Mouse (Mus musculus) thymus, adult 2 months (tissue): ENCODE data around the gene Wdr73. TPM values are rescaled to one million over a fixed set of nuclear protein-coding genes. Genes with fewer than 3 reads are reported as not detected.

Experiments used
- DNase-seq: peaks from one replicate; pipeline ENCODE4 v3.0.0; 2021
- H3K27ac ChIP-seq: fragments of 200-500 bp; 2 replicates; pipeline ENCODE4 v1.5.1; 2012; ENCODE audit warnings: low read length, control low read depth; ENCODE audit not compliant: control insufficient read depth, insufficient read depth
- H3K27me3 ChIP-seq: fragments of 200-500 bp; 2 replicates; pipeline ENCODE4 v1.6.1; 2012; ENCODE audit warnings: mild to moderate bottlenecking, low read length, moderate library complexity, mixed read lengths; ENCODE audit not compliant: control insufficient read depth, insufficient read depth
- H3K36me3 ChIP-seq: fragments of 200-500 bp; 2 replicates; pipeline ENCODE4 v1.6.1; 2012; ENCODE audit warnings: mild to moderate bottlenecking, low read length, moderate library complexity; ENCODE audit not compliant: control insufficient read depth, insufficient read depth
- H3K4me1 ChIP-seq: fragments of 200-500 bp; replicated peaks from 2 replicates; pipeline ENCODE4 v1.6.1; 2012; ENCODE audit warnings: low read length; ENCODE audit not compliant: control insufficient read depth, insufficient read depth
- H3K4me3 ChIP-seq: fragments of 200-500 bp; 2 replicates; pipeline ENCODE4 v1.5.1; 2012; ENCODE audit warnings: mild to moderate bottlenecking, low read length, control low read depth, moderate library complexity; ENCODE audit not compliant: control insufficient read depth, insufficient read depth
- CTCF ChIP-seq: fragments of 200-500 bp; IDR thresholded peaks from 2 replicates; pipeline ENCODE4 v1.5.1; 2012; ENCODE audit warnings: mild to moderate bottlenecking, control low read depth, low read length, moderate library complexity, borderline replicate concordance; ENCODE audit not compliant: control insufficient read depth, poor library complexity, insufficient read depth; ENCODE audit errors: extremely low read depth
- POLR2A ChIP-seq: fragments of 200-500 bp; IDR thresholded peaks from 2 replicates; pipeline ENCODE4 v1.6.1; 2012; ENCODE audit warnings: mild to moderate bottlenecking, low read length, control low read depth, moderate library complexity; ENCODE audit not compliant: control insufficient read depth, poor library complexity, insufficient read depth; ENCODE audit errors: extremely low read depth
- WGBS: fragments of 180-500 bp; shearing (Covaris S2); methylation state at CpG from one replicate; pipeline ENCODE4 v1.1.7; 2018; 5-methylcytosine and 5-hydroxymethylcytosine counted together
- polyA plus RNA-seq: library from polyadenylated mRNA; depleted of rRNA; stranded (reverse); fragments of >200 nt; gene quantifications from 2 replicates; pipeline ENCODE4 v1.2.3, GENCODE M21; 2012

The Wdr73 gene
- polyA plus RNA-seq, 1 experiment = 31.3 TPM

- DNase-seq = no peak
- WGBS = 94% methylated on average over 7 of the region's 7 CpGs
- Histone ChIP-seq H3K4me3 (no peak overlapping the region), H3K27ac (peak overlapping the region; percentile 97), H3K27me3 (no peaks in the 10 kb centered on the region), H3K36me3 (peaks cover 24% of the 10 kb centered on the region), H3K4me1 (peaks cover 18% of the 10 kb centered on the region)
- TF ChIP-seq CTCF = no peak
- no peak for TF ChIP-seq POLR2A
Observed at GRCm38 (mm10) chr7:80888595-80888994, 12.5 kb downstream of the Wdr73 start.

DNA sequence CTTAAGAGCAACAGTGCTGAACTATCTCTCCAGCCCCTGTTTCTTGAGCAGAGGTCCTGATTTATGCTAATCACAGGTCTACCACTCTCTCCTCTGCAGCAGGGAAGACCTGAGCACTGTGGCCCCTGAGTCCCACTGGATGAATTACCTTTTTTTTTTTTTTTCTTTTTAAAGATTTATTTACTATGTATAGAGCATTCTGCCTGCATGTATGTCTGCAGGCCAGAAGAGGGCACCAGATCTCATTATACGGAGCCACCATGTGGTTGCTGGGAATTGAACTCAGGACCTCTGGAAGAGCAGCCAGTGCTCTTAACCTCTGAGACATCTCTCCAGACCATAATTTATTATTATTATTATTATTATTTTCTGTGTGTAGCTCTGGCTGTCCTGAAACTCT lies 15.4 kb downstream of the Wdr73 start:
- Histone ChIP-seq H3K4me3 (no peak overlapping the region), H3K27me3 (no peaks in the 10 kb centered on the region), H3K27ac (no peak overlapping the region), H3K36me3 (no peaks in the 10 kb centered on the region), H3K4me1 (peaks cover 22% of the 10 kb centered on the region)
- TF ChIP-seq CTCF = no peak
- no peak for TF ChIP-seq POLR2A
- peak; percentile 41 for DNase-seq
- 4% methylated on average over 1 of the region's 1 CpGs for WGBS

DNA sequence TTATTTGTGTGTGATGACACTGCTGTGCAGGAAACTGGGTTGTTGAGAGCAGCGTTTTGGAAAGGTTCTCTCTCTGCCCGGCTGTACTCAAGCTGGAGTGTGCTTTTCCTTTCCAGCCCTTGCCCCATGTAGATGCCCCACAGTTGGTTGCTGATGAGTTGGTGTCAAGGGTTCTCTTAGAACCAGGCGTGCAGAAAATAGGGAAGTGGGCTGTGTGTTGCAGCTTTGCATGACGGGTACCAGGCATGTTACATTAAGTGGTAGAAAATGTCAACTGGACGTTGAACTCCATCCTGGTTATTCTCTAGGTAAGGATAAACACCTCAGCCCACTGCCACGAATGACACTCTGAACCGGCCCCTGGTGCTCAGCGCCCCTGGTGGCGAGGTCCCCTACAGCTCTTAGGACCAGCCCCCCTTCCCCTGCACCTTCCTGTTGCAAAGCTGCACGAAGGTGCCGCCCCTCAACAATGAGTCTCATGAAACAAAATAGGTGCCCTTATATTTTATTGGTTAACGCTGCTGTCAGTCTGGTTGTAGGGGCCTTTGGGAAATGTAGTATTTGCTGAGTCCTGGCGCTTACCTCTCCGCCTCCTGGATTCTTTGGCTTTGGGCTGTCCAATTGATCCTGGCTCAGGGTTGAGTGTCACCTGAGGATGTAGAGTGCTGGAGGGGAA lies 18.1 kb downstream of the Wdr73 start:
- WGBS = 6% methylated on average over 14 of the region's 14 CpGs
- H3K4me1 ChIP-seq = peaks cover 6% of the 10 kb centered on the region
- no peaks in the 10 kb centered on the region for H3K27me3 ChIP-seq
- H3K4me3 ChIP-seq = peak overlapping the region; percentile 20
- no peak for TF ChIP-seq POLR2A
- TF ChIP-seq CTCF = peak; percentile 92
- H3K27ac ChIP-seq = no peak overlapping the region
- peak; percentile 84 for DNase-seq
- H3K36me3 ChIP-seq = no peaks in the 10 kb centered on the region

- H3K4me3 ChIP-seq = no peak overlapping the region; the same call in 1 of the 2 replicates
- no peaks in the 10 kb centered on the region for H3K27me3 ChIP-seq
- 77% methylated on average over 37 of the region's 37 CpGs for WGBS
- DNase-seq = no peak
- TF ChIP-seq POLR2A (no peak), CTCF (no peak)
- peaks cover 10% of the 10 kb centered on the region for H3K4me1 ChIP-seq
- peaks cover 42% of the 10 kb centered on the region for H3K36me3 ChIP-seq
- H3K27ac ChIP-seq = no peak overlapping the region
Observed at GRCm38 (mm10) chr7:80875727-80876126, 25.3 kb downstream of the Wdr73 start.

- H3K36me3 ChIP-seq = peaks cover 58% of the 10 kb centered on the region
- no peak for DNase-seq
- peaks cover 10% of the 10 kb centered on the region for H3K4me1 ChIP-seq
- no peak overlapping the region for H3K27ac ChIP-seq
- 97% methylated on average over 2 of the region's 2 CpGs for WGBS
- H3K4me3 ChIP-seq = no peak overlapping the region
- no peak for TF ChIP-seq CTCF
- no peak for TF ChIP-seq POLR2A
- no peaks in the 10 kb centered on the region for H3K27me3 ChIP-seq
Observed at GRCm38 (mm10) chr7:80873631-80874030, 27.4 kb downstream of the Wdr73 start.

- WGBS = 87% methylated on average over 5 of the region's 5 CpGs
- DNase-seq = no peak
- no peak overlapping the region for H3K27ac ChIP-seq
- no peak for TF ChIP-seq CTCF
- no peak for TF ChIP-seq POLR2A
- H3K36me3 ChIP-seq = peaks cover 62% of the 10 kb centered on the region
- peaks cover 10% of the 10 kb centered on the region for H3K4me1 ChIP-seq
- no peaks in the 10 kb centered on the region for H3K27me3 ChIP-seq
- H3K4me3 ChIP-seq = no peak overlapping the region
Observed at GRCm38 (mm10) chr7:80873038-80873437, 28.0 kb downstream of the Wdr73 start.

- TF ChIP-seq CTCF = no peak
- TF ChIP-seq POLR2A = no peak
- no peaks in the 10 kb centered on the region for H3K27me3 ChIP-seq
- 87% methylated on average over 2 of the region's 2 CpGs for WGBS
- H3K4me3 ChIP-seq = no peak overlapping the region
- no peak for DNase-seq
- H3K4me1 ChIP-seq = peaks cover 18% of the 10 kb centered on the region
- no peak overlapping the region for H3K27ac ChIP-seq
- peaks cover 36% of the 10 kb centered on the region for H3K36me3 ChIP-seq
Observed at GRCm38 (mm10) chr7:80868686-80869085, 32.4 kb downstream of the Wdr73 start.
